Mouse (Mus musculus): ENCODE data around the gene Stac2.
A peak's percentile ranks its signal among the peaks of the same experiment; 100 is the strongest.

The Stac2 gene

DNA sequence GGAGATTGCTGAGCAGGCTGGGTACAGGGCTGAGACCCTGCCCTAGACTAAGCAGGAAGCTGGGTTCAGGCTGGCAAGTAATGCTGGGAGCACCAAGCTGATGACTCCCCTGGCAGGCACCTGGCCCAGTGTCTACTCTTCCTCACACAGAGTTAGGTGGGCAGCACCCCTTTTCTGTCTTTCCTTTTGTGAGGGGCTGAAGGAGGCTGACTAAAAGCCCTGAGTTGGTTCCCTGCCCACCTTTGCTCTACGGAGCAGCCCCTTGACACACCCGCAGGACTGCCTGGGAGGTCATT lies 2.8 kb downstream of the Stac2 start:
- no peak for DNase-seq (ENCODE audit: low spot score)

DNA sequence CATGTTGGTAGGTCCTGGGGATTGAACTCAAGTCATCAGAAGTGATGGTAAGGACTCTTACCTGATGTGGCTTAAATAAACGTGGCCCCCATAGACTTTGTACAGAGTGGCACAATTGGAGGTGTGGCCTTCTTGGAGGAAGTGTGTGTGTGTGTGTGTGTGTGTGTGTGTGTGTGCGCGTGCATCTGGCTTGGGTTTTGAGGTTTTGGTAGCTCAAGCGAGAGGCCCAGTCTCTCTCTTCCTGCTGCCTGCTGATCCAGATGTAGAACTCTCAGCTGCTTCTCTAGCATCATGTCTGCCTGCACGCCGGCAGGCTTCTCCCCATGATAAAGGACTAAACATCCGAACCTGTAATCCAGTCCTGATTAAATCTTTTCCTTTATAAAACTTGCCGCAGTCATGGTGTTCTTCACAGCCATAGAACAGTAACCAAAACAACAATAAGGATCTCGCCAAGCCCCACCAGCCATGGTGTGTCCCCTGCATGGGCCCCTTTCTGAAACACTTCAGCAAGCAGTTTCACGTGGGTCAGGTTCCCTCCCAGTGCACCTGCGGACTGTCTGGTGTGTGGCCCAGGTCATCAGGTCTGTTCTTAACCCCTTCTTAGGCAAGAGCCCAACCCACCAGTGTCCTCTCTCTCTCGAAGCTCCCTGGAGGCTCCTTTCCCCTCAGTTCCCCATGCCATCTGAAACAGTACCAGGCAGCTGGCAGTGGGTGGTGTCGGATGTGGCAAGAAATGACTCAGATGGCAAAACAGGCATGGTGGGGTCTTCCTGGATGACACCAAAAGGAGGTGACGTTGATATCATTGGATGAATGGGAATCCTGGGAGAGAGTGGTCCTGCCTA lies 3.4 kb downstream of the Stac2 start:
- DNase-seq (ENCODE audit: low spot score): no peak

DNA sequence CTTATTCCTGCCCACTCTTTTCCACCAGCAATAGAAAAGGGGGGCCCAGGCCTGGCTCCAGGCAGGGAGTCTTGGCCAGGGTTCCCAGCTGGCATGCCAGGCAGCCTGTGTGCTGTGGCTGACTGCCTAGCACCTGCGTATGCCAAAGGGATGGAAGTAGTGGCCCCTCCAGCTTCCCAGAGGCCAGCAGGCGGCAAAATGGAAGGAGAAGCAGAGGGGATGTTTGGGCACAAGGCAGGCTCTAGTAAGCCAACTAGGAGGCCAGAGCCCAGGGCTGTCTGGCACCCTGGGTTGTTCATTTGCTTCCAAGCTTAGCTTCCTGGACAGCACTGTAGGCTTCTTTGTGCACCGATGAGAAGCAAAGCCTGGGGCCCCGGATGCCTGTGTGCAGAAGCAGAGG lies 5.5 kb downstream of the Stac2 start:
- DNase-seq (ENCODE audit: low spot score): no peak

DNA sequence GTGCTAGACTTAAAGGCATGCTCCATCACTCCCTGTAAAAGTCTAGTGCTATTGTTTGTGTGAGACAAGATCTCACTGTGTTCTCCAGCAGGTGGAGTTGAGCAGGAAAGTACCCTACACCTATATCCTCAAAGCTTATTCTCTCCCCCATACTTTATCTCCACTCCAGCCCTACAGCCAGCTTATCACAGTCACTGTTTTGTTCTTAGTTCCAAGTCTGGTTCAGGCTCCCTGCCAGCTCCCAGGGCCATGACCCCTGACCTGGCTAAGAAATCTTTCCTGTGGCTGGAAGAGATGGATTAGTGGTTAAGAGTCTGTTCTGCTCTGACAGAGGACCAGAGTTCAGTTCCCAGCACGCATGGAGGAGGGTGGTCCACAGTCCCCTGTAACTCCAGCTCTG lies 6.8 kb downstream of the Stac2 start:
- DNase-seq (ENCODE audit: low spot score): no peak

DNA sequence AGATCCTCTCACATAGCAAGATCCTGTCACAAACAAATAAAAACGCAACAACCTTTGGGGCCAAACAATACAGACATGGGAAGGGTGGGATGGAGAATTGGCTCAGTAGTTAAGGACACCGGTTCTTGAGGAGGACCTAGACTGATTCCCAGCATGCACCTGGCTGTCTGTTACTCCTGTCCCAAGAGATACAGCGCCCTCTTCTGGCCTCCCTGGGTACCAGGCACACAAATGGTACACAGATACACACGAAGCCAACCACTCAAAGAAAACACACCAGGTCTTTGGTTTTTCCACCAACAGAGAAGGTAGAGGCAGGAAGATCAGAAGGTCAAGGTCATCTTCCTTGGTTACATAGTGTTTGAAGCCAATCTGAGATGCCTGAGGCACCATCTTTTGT lies 7.7 kb downstream of the Stac2 start:
- no peak for DNase-seq (ENCODE audit: low spot score)

DNA sequence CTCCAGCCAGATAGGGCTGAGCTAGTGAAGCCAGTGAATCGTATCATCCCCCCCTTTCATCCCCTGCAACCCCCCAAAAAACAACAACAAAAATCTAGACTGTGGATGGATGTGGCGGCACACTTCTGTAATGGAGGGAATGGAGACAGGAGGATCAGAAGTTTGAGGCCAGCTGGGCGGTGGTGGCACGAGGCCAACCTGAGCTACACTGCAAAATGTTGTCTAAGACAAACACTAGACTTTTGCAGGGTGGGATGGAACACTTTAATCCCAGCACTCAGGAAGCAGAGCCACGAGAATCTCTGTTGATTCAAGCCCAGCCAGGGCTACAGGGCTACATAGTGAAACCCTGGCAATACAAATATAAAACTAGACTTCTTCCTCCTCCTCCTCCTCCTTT lies 9.2 kb downstream of the Stac2 start:
- DNase-seq (ENCODE audit: low spot score): no peak

DNA sequence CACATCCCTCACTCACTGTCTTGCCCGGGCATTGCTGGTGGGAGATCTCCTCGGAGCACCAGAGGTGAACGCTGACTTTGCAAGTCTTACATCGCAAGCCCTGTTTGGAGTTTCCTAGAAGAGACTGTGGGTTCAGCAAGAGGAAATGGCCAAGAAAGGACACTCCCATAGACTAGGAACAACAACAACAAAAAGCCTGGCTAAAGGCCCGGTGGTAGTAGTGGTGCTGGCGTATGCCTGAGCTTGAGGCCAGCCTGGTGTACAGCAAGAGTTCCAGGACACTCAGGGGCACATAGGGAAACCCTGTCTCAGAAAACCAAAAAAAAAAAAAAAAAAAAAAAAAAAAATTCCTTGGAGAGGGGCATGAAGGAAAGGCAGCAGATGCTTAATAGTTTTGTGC lies 10.5 kb downstream of the Stac2 start:
- DNase-seq (ENCODE audit: low spot score): no peak

DNA sequence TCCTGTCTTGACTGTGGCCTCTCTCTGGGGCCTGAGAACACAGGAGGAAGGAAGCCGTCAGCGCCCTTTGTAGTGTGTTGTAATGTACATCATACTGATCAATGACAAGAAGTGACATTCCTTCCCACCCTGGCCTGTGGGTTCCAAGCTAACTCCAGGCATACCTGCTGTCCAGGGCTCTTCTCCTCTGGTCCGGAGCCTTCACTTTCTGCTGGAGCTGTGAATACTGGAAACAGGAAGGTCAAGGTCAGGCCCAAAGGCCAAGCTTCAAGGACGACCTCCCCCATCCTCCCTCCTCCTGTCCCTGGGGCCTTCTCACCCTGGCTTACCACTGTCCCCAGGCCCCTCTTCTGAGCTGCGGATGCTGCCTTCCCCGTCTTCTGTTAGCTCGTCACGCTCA lies 12.3 kb downstream of the Stac2 start:
- DNase-seq (ENCODE audit: low spot score): no peak

DNA sequence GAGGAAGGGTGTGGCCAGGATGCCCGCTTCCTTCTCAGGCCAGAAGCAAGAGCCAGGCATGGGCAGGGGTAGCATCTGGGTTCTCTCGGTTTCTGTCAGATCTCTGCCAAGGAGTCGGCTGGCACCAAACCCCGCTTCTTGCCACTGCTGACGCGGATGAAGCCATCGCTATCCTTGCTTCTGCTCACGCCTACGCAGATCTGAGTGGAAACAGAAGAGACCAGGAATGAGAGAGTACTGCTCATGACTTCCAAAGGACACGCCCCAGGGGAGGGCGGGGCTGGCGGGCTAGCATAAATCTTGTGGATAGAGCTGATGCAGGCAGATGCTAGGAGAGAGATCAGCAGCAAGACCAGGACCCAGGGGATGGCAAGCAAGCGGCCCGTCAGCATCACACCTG lies 15.4 kb downstream of the Stac2 start:
- DNase-seq (ENCODE audit: low spot score): no peak

DNA sequence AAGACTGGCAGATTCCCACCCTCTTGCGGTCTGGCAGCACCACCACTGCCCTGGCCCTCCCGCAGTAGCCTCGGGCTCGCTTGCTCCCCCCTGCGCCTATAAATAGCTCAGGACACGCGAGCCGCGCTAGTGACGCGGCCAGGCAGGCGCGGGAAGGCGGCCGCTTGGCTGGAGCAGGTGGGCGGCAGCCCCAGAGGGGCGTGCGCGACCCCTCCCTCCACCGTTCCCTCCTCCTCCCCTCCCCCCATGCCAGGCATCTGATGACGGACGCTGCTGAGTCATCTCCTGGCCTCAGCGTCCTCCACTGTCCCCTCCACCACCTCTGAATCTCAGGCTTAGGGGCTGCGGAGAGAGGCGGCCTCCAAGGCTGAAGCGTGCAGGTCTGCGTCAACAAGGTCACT lies 17.3 kb downstream of the Stac2 start:
- no peak for DNase-seq (ENCODE audit: low spot score)

DNA sequence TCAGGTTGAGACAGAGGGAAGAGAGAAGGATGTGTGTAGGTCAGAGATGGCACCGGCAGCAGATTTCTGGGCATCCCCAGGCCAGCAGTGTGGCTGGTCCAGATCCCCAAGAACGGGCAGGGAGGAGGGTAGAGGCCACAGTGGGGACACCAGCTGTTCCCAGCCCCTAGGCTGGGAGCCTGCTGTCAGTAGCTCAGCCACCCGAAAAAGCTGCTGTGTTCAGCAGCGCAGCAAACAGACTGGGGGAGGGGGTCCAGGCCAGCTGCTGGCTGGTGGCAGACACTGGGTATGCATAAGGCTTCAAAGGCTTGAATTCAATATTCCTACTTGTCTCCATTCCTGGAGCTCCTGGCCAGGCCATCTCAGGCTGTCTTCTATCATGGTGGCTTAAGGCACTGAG lies 18.4 kb downstream of the Stac2 start:
- DNase-seq (ENCODE audit: low spot score): no peak

DNA sequence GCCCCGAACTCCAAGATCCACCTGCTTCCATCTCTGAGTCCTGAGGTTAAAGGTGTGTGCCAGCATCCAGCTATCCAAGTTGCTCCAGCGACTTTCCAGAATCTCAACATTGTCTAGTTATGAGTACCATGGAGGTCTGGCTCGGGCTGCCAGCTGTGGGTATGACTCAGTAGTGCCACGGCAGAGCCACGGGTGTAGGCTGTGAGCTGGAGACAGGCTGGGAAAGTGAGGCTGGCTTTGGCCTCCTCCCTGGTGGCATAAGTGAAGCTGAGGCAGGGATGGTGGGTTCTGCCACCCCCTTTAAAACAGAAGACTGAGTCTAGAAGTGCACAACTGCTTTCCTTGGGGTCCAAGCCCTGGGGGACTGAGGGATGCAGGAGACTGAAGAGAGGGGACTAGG lies 19.2 kb downstream of the Stac2 start:
- DNase-seq (ENCODE audit: low spot score): no peak

DNA sequence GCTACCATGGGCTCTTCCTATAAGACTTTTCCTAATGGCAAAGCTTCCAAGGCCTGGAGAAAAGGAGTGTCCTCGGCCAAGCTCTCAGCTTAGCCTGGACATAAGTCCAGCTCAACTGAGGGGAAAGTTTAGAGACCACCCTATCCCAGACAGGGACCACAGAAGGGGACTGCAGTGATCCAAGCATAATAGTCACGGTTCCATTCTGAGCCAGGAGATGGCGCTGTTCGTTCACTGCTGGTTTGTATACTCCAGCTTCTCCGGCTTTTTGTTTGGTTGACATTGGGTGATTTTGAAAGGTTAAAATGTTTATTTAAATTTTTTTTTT lies 21.9 kb downstream of the Stac2 start:
- DNase-seq (ENCODE audit: low spot score): peak; percentile 74

DNA sequence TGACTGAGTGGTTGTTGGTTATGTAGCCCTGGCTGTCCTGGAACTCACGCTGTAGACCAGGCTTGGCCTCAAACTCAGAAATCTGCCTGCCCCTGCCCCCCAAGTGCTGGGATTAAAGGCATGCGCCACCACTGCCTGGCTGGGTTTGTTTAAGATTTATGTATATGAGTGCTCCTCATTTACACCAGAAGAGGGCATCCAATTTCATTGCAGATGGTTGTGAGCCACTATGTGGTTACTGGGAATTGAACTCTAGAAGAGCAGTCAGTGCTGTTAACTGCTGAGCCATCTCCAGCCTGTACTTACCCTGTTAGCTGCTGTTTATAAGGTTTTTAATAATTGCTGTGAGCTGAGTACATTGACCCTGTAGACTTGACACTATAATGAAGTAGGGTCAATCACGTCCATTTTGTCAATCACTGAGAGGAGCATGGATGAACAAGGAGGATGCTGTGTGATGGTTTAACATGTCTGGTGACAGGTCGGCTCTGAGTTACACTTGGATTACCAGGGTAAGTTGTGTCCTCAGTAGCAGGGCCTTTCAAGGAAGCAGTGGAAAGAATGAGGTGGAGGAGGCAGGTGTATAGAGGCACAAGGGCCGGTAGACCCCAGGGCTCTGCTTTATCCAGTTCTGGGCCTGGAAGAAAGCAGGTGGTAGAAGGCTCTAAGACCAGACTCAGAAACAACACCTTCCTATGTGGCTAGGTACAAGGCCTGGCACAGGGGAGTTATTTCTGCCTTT lies 22.4 kb downstream of the Stac2 start:
- no peak for DNase-seq (ENCODE audit: low spot score)

DNA sequence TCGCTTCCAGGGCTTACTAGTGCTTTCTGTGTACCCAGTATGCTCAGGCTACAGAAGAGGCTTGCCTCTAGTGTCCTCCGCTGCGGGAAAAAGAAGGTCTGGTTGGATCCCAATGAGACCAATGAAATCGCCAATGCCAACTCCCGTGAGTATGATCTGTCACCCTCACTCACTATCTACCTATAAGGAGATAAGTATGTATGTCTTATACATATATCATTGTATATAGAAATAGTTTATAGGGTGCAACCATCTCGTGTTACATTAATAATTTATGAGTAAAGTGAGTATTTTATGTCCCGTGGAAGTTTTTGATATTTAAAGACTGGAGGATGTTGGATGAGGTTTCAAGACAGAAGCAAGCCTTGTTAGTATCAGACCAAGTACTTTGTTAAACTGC lies 25.5 kb downstream of the Stac2 start:
- DNase-seq (ENCODE audit: low spot score): no peak

DNA sequence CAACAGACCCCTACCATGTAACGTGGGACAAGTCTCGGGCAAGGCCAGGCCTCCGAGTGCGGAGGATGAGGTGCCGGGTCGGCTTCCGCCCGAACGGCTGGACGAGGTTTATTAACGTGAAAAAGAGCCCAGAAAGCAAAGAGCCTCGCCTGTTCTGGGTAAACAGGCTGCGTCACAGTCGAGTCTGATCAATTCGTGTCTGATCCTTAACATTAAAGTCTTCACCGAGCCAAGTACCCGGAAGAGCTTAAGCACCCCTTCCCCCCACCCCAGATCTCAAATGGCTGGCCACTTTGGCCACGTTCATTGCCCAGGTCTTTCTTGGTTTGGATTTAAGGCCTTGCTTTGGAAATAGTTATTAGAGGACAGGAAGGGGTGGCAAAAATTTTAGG lies 26.0 kb downstream of the Stac2 start:
- DNase-seq (ENCODE audit: low spot score): no peak

DNA sequence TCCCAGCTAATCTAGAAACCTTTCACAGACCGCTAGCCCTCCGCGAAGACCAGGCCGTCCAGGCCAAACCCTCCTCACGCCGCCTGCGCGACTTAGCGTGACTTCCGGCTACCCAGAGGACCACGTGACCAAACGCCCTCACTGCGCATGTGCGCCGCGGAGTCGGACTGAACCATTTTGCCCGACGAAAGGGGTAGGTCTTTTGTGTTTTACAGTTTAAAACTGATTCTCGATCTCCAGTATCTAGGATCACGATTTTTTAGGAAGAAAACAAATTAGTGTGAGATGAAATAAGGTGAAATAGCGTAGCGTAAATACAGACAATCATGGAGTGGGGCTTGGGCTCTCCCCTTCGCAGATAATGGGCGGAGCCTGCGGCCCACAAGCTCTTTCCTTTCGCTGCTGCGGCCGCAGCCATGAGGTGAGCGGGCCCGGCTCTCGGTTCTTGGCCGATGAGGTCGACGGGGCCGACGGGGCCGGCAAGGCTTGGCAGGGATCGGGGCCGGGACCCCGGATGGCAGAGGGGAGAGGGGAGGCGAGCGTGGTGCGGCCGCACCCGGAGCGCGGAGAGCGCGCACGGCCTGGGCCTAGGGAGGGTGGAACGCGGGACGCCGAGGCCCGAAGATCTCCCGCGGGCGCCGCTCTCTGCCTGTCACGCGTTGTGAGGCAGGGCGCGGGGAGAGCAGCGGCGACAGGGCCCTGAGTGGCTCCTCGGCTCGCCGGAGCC lies 26.5 kb downstream of the Stac2 start, which contains the start of gene Rpl19:
Rpl19 (plus strand) TSS at position 141 of the 727 bp plus-strand sequence.
- DNase-seq (ENCODE audit: low spot score): peak; percentile 94

DNA sequence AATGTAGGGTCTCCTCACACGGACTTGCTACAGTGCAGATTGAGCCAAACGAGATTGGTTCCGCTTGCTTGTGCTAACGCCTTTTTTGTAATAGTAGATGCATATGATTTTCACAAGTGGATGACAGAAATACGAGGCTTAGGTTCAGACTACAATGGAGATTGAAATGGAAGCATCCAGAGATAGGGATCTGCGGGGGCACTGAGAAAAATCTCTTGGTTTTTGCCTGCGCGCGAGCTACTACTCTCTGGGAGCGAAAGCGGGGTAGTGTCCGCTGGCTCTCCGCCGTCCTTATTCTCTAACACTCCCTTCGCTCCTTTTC lies 27.1 kb downstream of the Stac2 start:
- no peak for DNase-seq (ENCODE audit: low spot score)

DNA sequence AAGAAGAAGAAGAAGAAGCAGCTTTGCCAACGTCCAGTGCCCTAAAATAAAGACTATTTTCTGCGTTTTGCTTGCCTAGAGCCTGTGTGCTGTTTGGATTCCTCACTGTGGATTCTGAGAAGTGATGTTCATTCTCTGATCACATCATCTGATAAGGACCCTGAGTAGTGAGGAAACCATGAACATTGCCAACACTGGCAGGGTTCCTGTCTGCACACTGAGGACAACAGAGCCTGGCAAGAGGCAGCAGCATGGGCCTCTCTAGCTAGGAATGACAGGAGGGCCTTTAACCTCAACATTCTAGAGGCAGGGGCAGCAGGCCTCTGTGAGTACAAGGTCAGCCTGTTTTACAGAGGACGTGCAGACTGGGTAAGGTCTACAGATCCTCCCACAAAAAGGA lies 28.7 kb downstream of the Stac2 start:
- DNase-seq (ENCODE audit: low spot score): no peak

DNA sequence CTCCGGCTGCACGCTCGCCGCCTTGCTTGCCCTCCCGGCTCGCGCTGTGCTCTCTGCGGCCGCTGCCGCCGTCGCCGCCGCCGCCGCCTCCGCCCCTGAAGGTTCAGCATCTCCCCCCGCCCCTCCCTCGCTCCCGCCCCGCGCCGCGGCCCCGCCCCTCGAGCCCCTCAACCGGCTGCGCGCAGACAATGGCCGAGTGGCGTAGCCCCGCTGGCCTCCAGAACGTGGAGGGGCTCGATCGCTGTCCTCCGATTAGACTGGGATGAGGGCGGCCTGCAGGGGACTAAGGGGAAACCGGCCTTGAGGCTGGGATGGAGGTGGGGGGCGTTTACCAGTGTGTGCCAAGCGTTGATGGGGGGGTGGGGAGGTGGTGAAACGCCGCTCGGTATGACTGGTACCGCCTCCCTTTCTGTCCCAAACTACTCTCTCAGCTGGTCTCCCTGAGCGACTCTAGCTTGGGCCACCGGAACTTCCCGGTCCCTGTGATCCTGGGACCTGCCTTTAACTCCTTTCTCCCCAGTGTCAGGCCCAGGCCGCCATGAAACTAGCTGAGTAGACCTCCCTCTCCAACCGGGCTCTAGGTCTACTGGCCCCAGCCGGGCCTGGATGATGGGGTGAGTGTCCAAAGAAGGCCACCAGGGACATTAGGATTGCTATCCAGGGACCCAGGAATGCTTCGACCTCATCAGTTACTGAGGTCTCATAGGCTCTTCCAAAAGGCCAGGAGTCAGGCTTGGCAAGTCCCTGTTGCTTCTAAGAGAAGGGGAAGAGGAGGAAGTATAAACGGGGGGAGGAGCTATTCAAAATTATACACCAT lies 30.5 kb downstream of the Stac2 start, which contains the start of gene Cacnb1:
Cacnb1 (minus strand) TSS at position 480 of the 817 bp plus-strand sequence.
- no peak for DNase-seq (ENCODE audit: low spot score)

DNA sequence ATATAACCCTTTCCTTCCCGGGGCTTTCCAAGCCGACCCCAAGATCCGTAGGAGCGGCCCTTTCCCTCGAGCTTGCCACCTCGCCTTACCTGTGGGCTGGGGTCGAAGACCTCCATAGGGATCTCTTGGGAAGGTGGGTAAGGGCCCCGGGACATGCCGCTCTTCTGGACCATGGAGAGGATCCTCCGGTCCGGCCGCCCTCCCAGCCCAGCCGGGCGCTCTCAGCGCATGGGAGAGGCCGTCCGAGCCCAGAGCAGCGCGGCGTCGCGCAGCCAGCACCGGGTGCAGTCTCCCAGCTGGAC lies 31.1 kb downstream of the Stac2 start:
- no peak for DNase-seq (ENCODE audit: low spot score)

DNA sequence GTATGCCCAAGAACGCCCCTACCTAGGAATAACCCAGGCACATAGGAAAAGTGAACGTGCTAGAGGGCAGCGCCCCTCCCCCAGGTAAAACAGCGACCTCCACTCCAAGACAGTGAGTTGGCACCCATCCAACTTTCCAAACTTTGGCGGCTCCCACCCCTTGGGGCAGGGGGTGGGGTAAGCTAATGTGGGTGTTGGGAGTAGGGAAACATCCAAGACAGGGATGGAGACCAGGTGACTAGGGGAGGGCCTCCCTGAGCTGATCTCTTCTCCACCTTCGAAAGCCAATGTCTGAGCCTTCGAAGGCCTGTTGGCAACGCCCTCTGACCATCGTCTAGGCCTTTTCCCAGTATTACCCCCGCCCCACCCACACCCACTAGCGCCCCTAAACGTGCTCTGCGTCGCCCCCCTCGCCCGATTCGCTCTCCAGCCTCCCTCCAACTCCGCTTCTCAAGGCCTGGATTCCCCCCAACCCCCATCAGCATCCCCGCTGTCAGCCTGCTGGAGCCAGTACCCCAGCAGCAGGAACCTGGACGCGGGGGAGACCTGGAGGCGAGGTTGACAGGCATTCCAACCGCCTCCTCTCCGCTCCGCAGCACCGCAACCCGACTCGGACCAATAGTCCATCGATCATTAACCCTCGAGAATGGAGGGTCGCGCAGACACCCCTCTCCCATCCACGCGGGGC lies 31.6 kb downstream of the Stac2 start:
- no peak for DNase-seq (ENCODE audit: low spot score)

Data from c-Kit-positive CD71-positive TER-119-positive erythroid progenitor cells, embryonic 14.5 days (primary cell).